Mouse (Mus musculus): ENCODE data around the gene Rtkn2. TPM values are rescaled to one million over a fixed set of nuclear protein-coding genes. Genes with fewer than 3 reads are reported as not detected.

The Rtkn2 gene
- polyA plus RNA-seq, 1 experiment = 0.14 TPM

- Histone ChIP-seq H3K4me1 (ENCODE audit: control insufficient read depth, insufficient read depth, low read length) (peaks cover 2% of the 10 kb centered on the region; the same call in 1 of the 2 replicates), H3K4me3 (ENCODE audit: control insufficient read depth, low read depth, low read length) (no peak overlapping the region), H3K36me3 (ENCODE audit: control insufficient read depth, insufficient read depth, low read length) (no peaks in the 10 kb centered on the region), H3K27ac (ENCODE audit: control insufficient read depth, insufficient read depth, low read depth, low read length) (no peak overlapping the region), H3K27me3 (ENCODE audit: control insufficient read depth, insufficient read depth, low read length) (no peaks in the 10 kb centered on the region)
- no peak for TF ChIP-seq CTCF (IDR thresholded peaks at IDR 0.05; ENCODE audit: control insufficient read depth, insufficient read depth, insufficient replicate concordance, low read depth, low read length)
- no peak for TF ChIP-seq POLR2A (IDR thresholded peaks at IDR 0.05; ENCODE audit: control insufficient read depth, low read depth, low read length)
Observed at GRCm38 (mm10) chr10:68025660-68026059, 46.3 kb downstream of the Rtkn2 start.

DNA sequence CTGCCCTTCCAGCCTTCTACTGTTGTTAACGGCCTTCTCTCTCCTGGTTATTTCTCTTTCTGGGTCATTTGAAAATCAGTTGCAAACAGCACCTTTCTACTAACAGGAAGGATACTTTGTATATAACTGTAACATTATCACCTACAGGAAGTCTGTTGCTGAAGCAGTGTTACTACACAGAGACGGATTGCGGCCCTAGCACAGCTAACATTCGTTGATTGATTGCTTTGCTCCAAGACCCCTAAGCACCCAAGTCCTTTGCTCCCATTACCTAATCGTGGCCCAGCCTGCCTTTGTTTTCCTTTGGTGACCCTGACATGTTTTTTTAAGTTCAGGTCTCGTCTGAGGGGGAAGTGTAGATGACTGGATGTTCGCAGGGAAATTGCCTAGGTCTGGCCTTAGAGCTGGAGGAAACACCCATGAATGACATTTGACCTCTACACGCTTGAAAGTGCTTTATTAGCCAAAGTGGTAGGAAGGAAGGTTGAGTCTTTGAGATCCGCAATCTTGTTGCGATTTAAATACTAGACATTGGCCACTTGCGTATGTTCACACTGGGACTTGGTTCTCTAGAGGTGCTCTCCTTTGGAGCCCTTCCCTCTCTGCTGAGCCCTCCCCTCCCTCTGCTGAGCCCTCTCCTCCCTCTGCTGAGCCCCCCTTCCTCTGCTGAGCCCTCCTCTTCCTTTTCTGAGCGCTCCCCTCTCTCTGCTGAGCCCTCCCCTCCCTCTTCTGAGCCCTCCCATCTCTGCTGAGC lies 49.1 kb downstream of the Rtkn2 start:
- no peak for TF ChIP-seq POLR2A (IDR thresholded peaks at IDR 0.05; ENCODE audit: control insufficient read depth, low read depth, low read length)
- TF ChIP-seq CTCF (IDR thresholded peaks at IDR 0.05; ENCODE audit: control insufficient read depth, insufficient read depth, insufficient replicate concordance, low read depth, low read length) = no peak
- Histone ChIP-seq H3K27me3 (ENCODE audit: control insufficient read depth, insufficient read depth, low read length) (no peaks in the 10 kb centered on the region), H3K4me1 (ENCODE audit: control insufficient read depth, insufficient read depth, low read length) (peaks cover 2% of the 10 kb centered on the region; the same call in 1 of the 2 replicates), H3K4me3 (ENCODE audit: control insufficient read depth, low read depth, low read length) (no peak overlapping the region), H3K27ac (ENCODE audit: control insufficient read depth, insufficient read depth, low read depth, low read length) (no peak overlapping the region), H3K36me3 (ENCODE audit: control insufficient read depth, insufficient read depth, low read length) (no peaks in the 10 kb centered on the region)

DNA sequence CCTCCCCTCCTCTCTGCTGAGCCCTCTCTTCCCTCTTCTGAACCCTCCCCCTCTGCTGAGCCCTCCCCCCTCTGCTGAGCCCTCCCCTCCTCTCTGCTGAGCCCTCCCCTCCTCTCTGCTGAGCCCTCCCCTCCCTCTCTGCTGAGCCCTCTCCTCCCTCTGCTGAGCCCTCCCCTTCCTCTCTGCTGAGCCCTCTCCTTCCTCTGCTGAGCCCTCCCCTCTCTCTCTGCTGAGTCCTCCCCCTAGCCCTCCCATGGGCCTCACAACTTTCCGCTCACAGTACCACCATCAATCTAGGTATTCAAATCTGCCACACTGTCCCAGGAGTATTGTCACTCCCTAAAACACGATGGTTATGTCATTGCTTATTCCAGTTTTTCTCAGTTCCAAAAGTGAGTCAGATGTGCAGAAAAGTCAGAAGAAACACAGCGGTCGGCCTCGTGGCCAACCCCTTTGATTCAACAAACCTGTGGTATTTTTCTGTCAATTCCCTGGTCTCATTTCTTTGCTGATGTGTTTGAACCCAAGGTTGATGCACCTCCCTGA lies 49.8 kb downstream of the Rtkn2 start:
- Histone ChIP-seq H3K36me3 (ENCODE audit: control insufficient read depth, insufficient read depth, low read length) (no peaks in the 10 kb centered on the region), H3K27ac (ENCODE audit: control insufficient read depth, insufficient read depth, low read depth, low read length) (no peak overlapping the region), H3K27me3 (ENCODE audit: control insufficient read depth, insufficient read depth, low read length) (no peaks in the 10 kb centered on the region), H3K4me3 (ENCODE audit: control insufficient read depth, low read depth, low read length) (no peak overlapping the region), H3K4me1 (ENCODE audit: control insufficient read depth, insufficient read depth, low read length) (peaks cover 2% of the 10 kb centered on the region; the same call in 1 of the 2 replicates)
- TF ChIP-seq CTCF (IDR thresholded peaks at IDR 0.05; ENCODE audit: control insufficient read depth, insufficient read depth, insufficient replicate concordance, low read depth, low read length) (no peak), POLR2A (IDR thresholded peaks at IDR 0.05; ENCODE audit: control insufficient read depth, low read depth, low read length) (no peak)

GRCm38 (mm10) chr10:68030027-68030426 lies 50.7 kb downstream of the Rtkn2 start:
- TF ChIP-seq CTCF (IDR thresholded peaks at IDR 0.05; ENCODE audit: control insufficient read depth, insufficient read depth, insufficient replicate concordance, low read depth, low read length) = no peak
- TF ChIP-seq POLR2A (IDR thresholded peaks at IDR 0.05; ENCODE audit: control insufficient read depth, low read depth, low read length) = no peak
- no peaks in the 10 kb centered on the region for H3K27me3 ChIP-seq (ENCODE audit: control insufficient read depth, insufficient read depth, low read length)

DNA sequence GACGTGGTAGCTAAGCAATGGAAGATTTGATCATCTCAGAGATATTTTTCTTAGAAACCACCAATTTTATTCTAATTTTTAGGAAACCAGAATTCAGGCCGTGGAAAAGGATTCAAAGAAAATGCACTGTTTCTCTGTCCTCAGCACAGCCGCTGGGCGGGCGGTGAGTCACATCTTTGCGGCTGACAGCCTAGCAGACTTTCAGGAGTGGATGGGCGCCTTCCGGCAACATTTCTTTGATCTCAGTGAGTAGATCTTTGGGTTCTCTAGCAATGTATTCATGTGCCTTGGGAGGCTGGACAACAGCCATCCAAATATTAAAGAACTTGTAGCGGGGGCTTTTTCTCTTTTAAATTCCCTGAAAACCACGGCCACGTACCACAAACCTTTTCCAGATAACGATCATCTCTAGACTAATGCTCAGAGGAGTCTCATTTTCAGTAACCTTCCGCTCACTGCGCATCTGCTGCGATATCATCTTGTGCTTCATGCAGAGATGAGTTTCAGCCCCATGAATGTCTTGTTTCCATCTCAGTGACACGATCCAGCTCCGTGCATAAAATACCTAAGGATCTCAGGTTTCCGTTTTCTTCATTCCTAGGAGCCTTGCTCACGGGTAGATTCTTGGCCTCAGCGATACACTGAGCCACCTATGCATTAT lies 56.5 kb downstream of the Rtkn2 start:
- Histone ChIP-seq H3K27ac (ENCODE audit: control insufficient read depth, insufficient read depth, low read depth, low read length) (no peak overlapping the region), H3K27me3 (ENCODE audit: control insufficient read depth, insufficient read depth, low read length) (no peaks in the 10 kb centered on the region), H3K4me3 (ENCODE audit: control insufficient read depth, low read depth, low read length) (no peak overlapping the region), H3K36me3 (ENCODE audit: control insufficient read depth, insufficient read depth, low read length) (no peaks in the 10 kb centered on the region), H3K4me1 (ENCODE audit: control insufficient read depth, insufficient read depth, low read length) (no peaks in the 10 kb centered on the region; the same call in 1 of the 2 replicates)
- no peak for TF ChIP-seq CTCF (IDR thresholded peaks at IDR 0.05; ENCODE audit: control insufficient read depth, insufficient read depth, insufficient replicate concordance, low read depth, low read length)
- no peak for TF ChIP-seq POLR2A (IDR thresholded peaks at IDR 0.05; ENCODE audit: control insufficient read depth, low read depth, low read length)

More at GRCm38 (mm10) chr10:68030027-68030426, 50.7 kb downstream of the Rtkn2 start:
- H3K4me1 ChIP-seq (ENCODE audit: control insufficient read depth, insufficient read depth, low read length) = peaks cover 2% of the 10 kb centered on the region; the same call in 1 of the 2 replicates
- no peak overlapping the region for H3K4me3 ChIP-seq (ENCODE audit: control insufficient read depth, low read depth, low read length)
- H3K27ac ChIP-seq (ENCODE audit: control insufficient read depth, insufficient read depth, low read depth, low read length) = no peak overlapping the region
- H3K36me3 ChIP-seq (ENCODE audit: control insufficient read depth, insufficient read depth, low read length) = no peaks in the 10 kb centered on the region

DNA sequence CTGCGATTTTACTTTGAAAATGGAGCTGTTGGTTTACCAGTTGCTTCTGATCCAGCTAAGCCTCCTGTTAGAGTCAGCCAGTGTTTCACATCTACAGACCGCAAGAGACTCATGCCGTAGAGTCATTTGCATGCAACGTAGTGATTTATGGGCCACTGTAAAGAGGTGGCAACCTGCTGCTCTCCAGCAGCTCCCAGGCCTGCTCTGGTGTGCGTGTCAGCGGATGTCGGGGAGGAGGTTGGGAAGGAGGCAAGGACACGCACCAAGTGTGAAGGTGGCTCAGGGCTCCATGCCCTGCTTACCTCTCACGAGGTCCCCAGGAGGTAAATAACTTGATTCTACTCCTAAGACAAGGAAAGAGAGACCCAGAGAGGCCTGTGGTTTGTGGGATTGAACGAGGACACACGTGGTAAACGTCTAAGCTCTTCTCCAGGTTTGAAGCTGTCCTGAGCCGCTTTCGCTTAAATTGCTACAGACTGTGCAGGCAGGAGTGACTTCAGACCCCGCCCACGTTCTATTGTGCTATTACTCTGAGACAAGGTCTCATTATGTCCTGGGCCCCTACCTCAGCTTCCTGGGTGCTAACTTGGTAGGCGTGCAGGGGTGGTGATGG lies 57.1 kb downstream of the Rtkn2 start:
- TF ChIP-seq POLR2A (IDR thresholded peaks at IDR 0.05; ENCODE audit: control insufficient read depth, low read depth, low read length) = no peak
- no peak for TF ChIP-seq CTCF (IDR thresholded peaks at IDR 0.05; ENCODE audit: control insufficient read depth, insufficient read depth, insufficient replicate concordance, low read depth, low read length)
- H3K36me3 ChIP-seq (ENCODE audit: control insufficient read depth, insufficient read depth, low read length) = no peaks in the 10 kb centered on the region
- no peaks in the 10 kb centered on the region; the same call in 1 of the 2 replicates for H3K4me1 ChIP-seq (ENCODE audit: control insufficient read depth, insufficient read depth, low read length)
- H3K27me3 ChIP-seq (ENCODE audit: control insufficient read depth, insufficient read depth, low read length) = no peaks in the 10 kb centered on the region
- H3K4me3 ChIP-seq (ENCODE audit: control insufficient read depth, low read depth, low read length) = no peak overlapping the region
- no peak overlapping the region for H3K27ac ChIP-seq (ENCODE audit: control insufficient read depth, insufficient read depth, low read depth, low read length)

All from testis, adult 2 months (tissue).